In genomic region chr17:86236861-86237763, GRCm38 (mm10) we compare ENCODE assay signal across 9 mouse cellular contexts.
A peak's percentile ranks its signal among the peaks of the same experiment; 100 is the strongest.
DNase-seq lines count a peak whose midpoint lies in the region; ATAC-seq and TF ChIP-seq lines count a peak whose summit lies in the region.
"Had no signal": no experiment of that assay in that cellular context is flagged by ENCODE, and none has a peak within 500 bp of the region (broad histone marks: within the 10 kb centered on the region; RNA-seq: fewer than 3 reads in every experiment).

No protein-coding gene starts in this region.

- H3K9me3 ChIP-seq in kidney, embryonic 15.5 days (replicated peaks) = no peaks in the 10 kb centered on the region

- peak; percentile 92 for DNase-seq in kidney, adult 11 months
- peak; percentile 65 for DNase-seq in adrenal gland, postnatal 25 days
- DNase-seq in gonadal fat pad, adult 2 months (ENCODE audit: low read depth) = peak; percentile 45
- DNase-seq in kidney, postnatal 25 days = peak; percentile 87 to 95
- DNase-seq in left cerebral cortex, adult 11 months (ENCODE audit: low spot score) = no peak
- no peak for DNase-seq in left cerebral cortex, adult 18-20 months (ENCODE audit: low spot score in 2 of 2)

- no peak overlapping the region for H3K4me2 ChIP-seq in kidney, embryonic 15.5 days

- H3K36me3 ChIP-seq in kidney, embryonic 15.5 days = no peaks in the 10 kb centered on the region
- no peaks in the 10 kb centered on the region for H3K36me3 ChIP-seq in small intestine, adult 2 months (ENCODE audit: control insufficient read depth, insufficient read depth, low read length)
- H3K36me3 ChIP-seq: G1E had no signal

- no peak for ATAC-seq in kidney, embryonic 15.5 days (replicated peaks; ENCODE audit: low FRiP score)

- TF ChIP-seq POLR2A in small intestine, adult 2 months (IDR thresholded peaks at IDR 0.05; ENCODE audit: low read depth, low read length) = no peak

- no peak for TF ChIP-seq CTCF in small intestine, adult 2 months (IDR thresholded peaks at IDR 0.05; ENCODE audit: extremely low read depth, insufficient read length, insufficient replicate concordance, low read depth, low read length)

- H3K9ac ChIP-seq in kidney, embryonic 15.5 days = no peak overlapping the region

- no peaks in the 10 kb centered on the region for H3K4me1 ChIP-seq in kidney, embryonic 15.5 days
- H3K4me1 ChIP-seq in small intestine, adult 2 months (ENCODE audit: control insufficient read depth, insufficient read depth, insufficient read length, low read length) = peaks cover 22% of the 10 kb centered on the region

- H3K27ac ChIP-seq in kidney, embryonic 15.5 days = no peak overlapping the region
- H3K27ac ChIP-seq in small intestine, adult 2 months (ENCODE audit: insufficient read depth, low read depth, low read length) = peak overlapping the region; percentile 82

- H3K27me3 ChIP-seq in kidney, embryonic 15.5 days = no peaks in the 10 kb centered on the region
- no peaks in the 10 kb centered on the region for H3K27me3 ChIP-seq in small intestine, adult 2 months (ENCODE audit: control insufficient read depth, insufficient read depth, low read length)

- 83% methylated on average over 16 of the region's 16 CpGs for WGBS in kidney, embryonic 15.5 days
- WGBS in small intestine, adult 2 months = 66% methylated on average over 16 of the region's 16 CpGs

- H3K4me3 ChIP-seq in kidney, embryonic 15.5 days (replicated peaks) = no peak overlapping the region
- H3K4me3 ChIP-seq in small intestine, adult 2 months (ENCODE audit: low read depth, low read length) = no peak overlapping the region

Comparison
In these comparisons a context has a peak if more than half of its experiments do, and no peak if none do; other contexts are left out.
1. DNase-seq: peak in kidney, adult 11 months (single experiment), adrenal gland, postnatal 25 days (single experiment), gonadal fat pad, adult 2 months (single experiment) and kidney, postnatal 25 days (2 of 2); none in left cerebral cortex, adult 11 months (single experiment) and left cerebral cortex, adult 18-20 months (0 of 2).